Mouse (Mus musculus): ENCODE results near the gene Fbn1. TPM values are rescaled to one million over a fixed set of nuclear protein-coding genes. Genes with fewer than 3 reads are reported as not detected.

The Fbn1 gene
- polyA plus RNA-seq, 1 experiment from 2014 or later = 9.9 TPM

- no peak for ATAC-seq
- no peaks in the 10 kb centered on the region for H3K27me3 ChIP-seq (replicated peaks; ENCODE audit: control insufficient read depth, insufficient read depth, low read length)
- no peak overlapping the region for H3K9ac ChIP-seq (ENCODE audit: low read depth, low read length)
- no peaks in the 10 kb centered on the region for H3K9me3 ChIP-seq (ENCODE audit: control insufficient read depth)
- H3K36me3 ChIP-seq (ENCODE audit: control insufficient read depth, insufficient read depth) = 0 out of 2 replicates have a peak, but pooled peaks cover 6% of the 10 kb centered on the region
- no peaks in the 10 kb centered on the region for H3K4me1 ChIP-seq (replicated peaks; ENCODE audit: control insufficient read depth, insufficient read depth, low read length)
- no peak for TF ChIP-seq CTCF (IDR thresholded peaks at IDR 0.05; ENCODE audit: low read depth)
- WGBS = 58% methylated on average over 9 of the region's 9 CpGs
- no peak overlapping the region for H3K4me2 ChIP-seq (replicated peaks; ENCODE audit: low read depth)
- H3K4me3 ChIP-seq (ENCODE audit: low read depth, low read length) = no peak overlapping the region
- H3K27ac ChIP-seq (ENCODE audit: low read depth, low read length) = no peak overlapping the region
These were observed 205.7 kb downstream of the Fbn1 start for GRCm38 (mm10) chr2:125301877-125302624.

- Histone ChIP-seq H3K36me3 (ENCODE audit: control insufficient read depth, insufficient read depth) (0 out of 2 replicates have a peak, but pooled peaks cover 6% of the 10 kb centered on the region), H3K27me3 (replicated peaks; ENCODE audit: control insufficient read depth, insufficient read depth, low read length) (no peaks in the 10 kb centered on the region), H3K4me1 (replicated peaks; ENCODE audit: control insufficient read depth, insufficient read depth, low read length) (no peaks in the 10 kb centered on the region), H3K9me3 (ENCODE audit: control insufficient read depth) (no peaks in the 10 kb centered on the region), H3K4me3 (ENCODE audit: low read depth, low read length) (no peak overlapping the region), H3K4me2 (replicated peaks; ENCODE audit: low read depth) (no peak overlapping the region), H3K9ac (ENCODE audit: low read depth, low read length) (no peak overlapping the region), H3K27ac (ENCODE audit: low read depth, low read length) (no peak overlapping the region)
- 75% methylated on average over 1 of the region's 1 CpGs for WGBS
- no peak for TF ChIP-seq CTCF (IDR thresholded peaks at IDR 0.05; ENCODE audit: low read depth)
- no peak for ATAC-seq
These were observed 209.0 kb downstream of the Fbn1 start for GRCm38 (mm10) chr2:125298841-125299240.

GRCm38 (mm10) chr2:125295526-125295925 lies 212.3 kb downstream of the Fbn1 start:
- H3K4me3 ChIP-seq (ENCODE audit: low read depth, low read length) = no peak overlapping the region
- TF ChIP-seq CTCF (IDR thresholded peaks at IDR 0.05; ENCODE audit: low read depth) = no peak
- no peaks in the 10 kb centered on the region for H3K36me3 ChIP-seq (ENCODE audit: control insufficient read depth, insufficient read depth)
- H3K4me2 ChIP-seq (replicated peaks; ENCODE audit: low read depth) = no peak overlapping the region
- H3K27me3 ChIP-seq (replicated peaks; ENCODE audit: control insufficient read depth, insufficient read depth, low read length) = no peaks in the 10 kb centered on the region
- no peak for ATAC-seq
- no peaks in the 10 kb centered on the region for H3K4me1 ChIP-seq (replicated peaks; ENCODE audit: control insufficient read depth, insufficient read depth, low read length)
- no peak overlapping the region for H3K9ac ChIP-seq (ENCODE audit: low read depth, low read length)
- no peak overlapping the region for H3K27ac ChIP-seq (ENCODE audit: low read depth, low read length)
- WGBS = 67% methylated on average over 3 of the region's 3 CpGs
- no peaks in the 10 kb centered on the region for H3K9me3 ChIP-seq (ENCODE audit: control insufficient read depth)

- WGBS = 77% methylated on average over 5 of the region's 5 CpGs
- Histone ChIP-seq H3K36me3 (ENCODE audit: control insufficient read depth, insufficient read depth) (no peaks in the 10 kb centered on the region), H3K4me1 (replicated peaks; ENCODE audit: control insufficient read depth, insufficient read depth, low read length) (no peaks in the 10 kb centered on the region), H3K27me3 (replicated peaks; ENCODE audit: control insufficient read depth, insufficient read depth, low read length) (no peaks in the 10 kb centered on the region), H3K4me2 (replicated peaks; ENCODE audit: low read depth) (no peak overlapping the region), H3K9me3 (ENCODE audit: control insufficient read depth) (no peaks in the 10 kb centered on the region), H3K9ac (ENCODE audit: low read depth, low read length) (no peak overlapping the region), H3K27ac (ENCODE audit: low read depth, low read length) (no peak overlapping the region), H3K4me3 (ENCODE audit: low read depth, low read length) (no peak overlapping the region)
- no peak for TF ChIP-seq CTCF (IDR thresholded peaks at IDR 0.05; ENCODE audit: low read depth)
- ATAC-seq = no peak
These were observed 213.8 kb downstream of the Fbn1 start for GRCm38 (mm10) chr2:125293969-125294491.

- Histone ChIP-seq H3K9me3 (ENCODE audit: control insufficient read depth) (no peaks in the 10 kb centered on the region), H3K4me3 (ENCODE audit: low read depth, low read length) (no peak overlapping the region), H3K4me1 (replicated peaks; ENCODE audit: control insufficient read depth, insufficient read depth, low read length) (no peaks in the 10 kb centered on the region), H3K27ac (ENCODE audit: low read depth, low read length) (no peak overlapping the region), H3K9ac (ENCODE audit: low read depth, low read length) (no peak overlapping the region), H3K27me3 (replicated peaks; ENCODE audit: control insufficient read depth, insufficient read depth, low read length) (no peaks in the 10 kb centered on the region), H3K36me3 (ENCODE audit: control insufficient read depth, insufficient read depth) (no peaks in the 10 kb centered on the region), H3K4me2 (replicated peaks; ENCODE audit: low read depth) (no peak overlapping the region)
- TF ChIP-seq CTCF (IDR thresholded peaks at IDR 0.05; ENCODE audit: low read depth) = no peak
- no peak for ATAC-seq
- 72% methylated on average over 7 of the region's 7 CpGs for WGBS
These were observed 215.2 kb downstream of the Fbn1 start for GRCm38 (mm10) chr2:125292616-125293015.

- ATAC-seq = no peak
- 65% methylated on average over 1 of the region's 1 CpGs for WGBS
- Histone ChIP-seq H3K4me1 (replicated peaks; ENCODE audit: control insufficient read depth, insufficient read depth, low read length) (no peaks in the 10 kb centered on the region), H3K27ac (ENCODE audit: low read depth, low read length) (no peak overlapping the region), H3K27me3 (replicated peaks; ENCODE audit: control insufficient read depth, insufficient read depth, low read length) (no peaks in the 10 kb centered on the region), H3K9me3 (ENCODE audit: control insufficient read depth) (no peaks in the 10 kb centered on the region), H3K4me3 (ENCODE audit: low read depth, low read length) (no peak overlapping the region), H3K36me3 (ENCODE audit: control insufficient read depth, insufficient read depth) (no peaks in the 10 kb centered on the region), H3K9ac (ENCODE audit: low read depth, low read length) (no peak overlapping the region), H3K4me2 (replicated peaks; ENCODE audit: low read depth) (no peak overlapping the region)
- TF ChIP-seq CTCF (IDR thresholded peaks at IDR 0.05; ENCODE audit: low read depth) = no peak
These were observed 216.7 kb downstream of the Fbn1 start for GRCm38 (mm10) chr2:125291101-125291500.

All from intestine, postnatal 0 days (tissue).